Mouse (Mus musculus) lung, adult 2 months (tissue): ENCODE results near the gene Erg.

Experiments
- CTCF ChIP-seq: fragments of 200-500 bp; IDR thresholded peaks from 2 replicates; pipeline ENCODE4 v1.5.1; 2011; ENCODE audit warnings: mild to moderate bottlenecking, low read length, control low read depth; ENCODE audit not compliant: insufficient read depth
- POLR2A ChIP-seq: fragments of 200-500 bp; IDR thresholded peaks from 2 replicates; pipeline ENCODE4 v1.6.1; 2011; ENCODE audit warnings: low read depth, mild to moderate bottlenecking, control low read depth, low read length, borderline replicate concordance; ENCODE audit errors: extremely low read depth

GRCm38 (mm10) chr16:95619859-95620325, 33.5 kb upstream of the Erg start:
- TF ChIP-seq POLR2A (no peak), CTCF (no peak)
